Mouse (Mus musculus) T-helper 1 cell (primary cell): ENCODE data around the gene Pgm5.
"Not testable (repeated sequence)": the region's sequence is repeated elsewhere in the genome, so short reads cannot be mapped to it uniquely, and the experiment has no call there.

Experiments
- in situ Hi-C: fragments of 300-600 bp; cut with MboI, MseI; formaldehyde crosslinking; loops from one replicate; pipeline ENCODE4 v1.15.1; 2025; ENCODE audit warnings: high pct_unique_total_duplicates

The Pgm5 gene

DNA sequence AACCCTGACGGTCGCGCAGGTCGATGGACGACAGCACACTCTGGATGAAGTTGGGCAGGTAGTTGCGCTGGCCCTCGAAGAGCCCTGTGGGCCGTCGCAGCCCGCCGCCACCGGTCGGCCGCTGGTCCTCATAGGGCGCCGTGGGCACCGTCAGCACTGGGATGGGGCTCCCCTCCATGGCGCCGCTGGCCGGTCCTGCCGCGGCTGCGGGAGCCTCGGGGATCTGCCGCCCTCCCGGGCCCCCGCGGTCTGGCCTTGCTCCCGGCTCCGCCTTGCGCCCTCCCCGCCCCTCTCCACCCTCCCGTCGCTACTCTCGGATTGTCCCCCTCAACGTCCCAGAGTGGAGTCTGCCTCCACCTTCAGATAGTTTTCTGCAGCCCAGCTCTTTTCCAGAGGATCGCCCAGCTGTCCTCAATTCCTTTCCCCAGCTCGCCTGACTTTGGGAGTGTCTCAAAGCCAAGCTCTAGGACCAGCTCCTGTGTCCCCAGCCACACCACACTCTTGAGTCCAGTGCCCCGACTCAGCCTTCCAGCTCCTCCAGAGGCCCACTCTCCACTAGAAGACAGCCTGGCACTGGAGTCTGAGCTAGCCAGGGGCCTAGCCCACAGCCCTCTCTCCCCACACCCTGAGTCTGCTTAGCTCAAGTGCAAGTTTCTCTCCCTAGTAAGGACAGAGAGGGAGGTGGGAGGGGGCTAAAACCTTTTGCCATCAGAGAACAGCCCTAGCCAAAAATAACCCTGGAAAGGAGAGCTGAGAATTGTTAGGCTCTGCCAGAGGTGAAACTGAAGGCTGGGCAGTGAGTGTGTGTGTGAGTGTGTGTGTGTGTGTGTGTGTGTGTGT is at the start of gene Pgm5:
Gene Pgm5 (minus strand): TSS at position 244 of the 840 bp plus-strand sequence.
- in situ Hi-C loops: loop anchor here (10.0 kb wide), 1 partner anchor 1743 kb away; the partner anchor contains the start of gene Smarca2

DNA sequence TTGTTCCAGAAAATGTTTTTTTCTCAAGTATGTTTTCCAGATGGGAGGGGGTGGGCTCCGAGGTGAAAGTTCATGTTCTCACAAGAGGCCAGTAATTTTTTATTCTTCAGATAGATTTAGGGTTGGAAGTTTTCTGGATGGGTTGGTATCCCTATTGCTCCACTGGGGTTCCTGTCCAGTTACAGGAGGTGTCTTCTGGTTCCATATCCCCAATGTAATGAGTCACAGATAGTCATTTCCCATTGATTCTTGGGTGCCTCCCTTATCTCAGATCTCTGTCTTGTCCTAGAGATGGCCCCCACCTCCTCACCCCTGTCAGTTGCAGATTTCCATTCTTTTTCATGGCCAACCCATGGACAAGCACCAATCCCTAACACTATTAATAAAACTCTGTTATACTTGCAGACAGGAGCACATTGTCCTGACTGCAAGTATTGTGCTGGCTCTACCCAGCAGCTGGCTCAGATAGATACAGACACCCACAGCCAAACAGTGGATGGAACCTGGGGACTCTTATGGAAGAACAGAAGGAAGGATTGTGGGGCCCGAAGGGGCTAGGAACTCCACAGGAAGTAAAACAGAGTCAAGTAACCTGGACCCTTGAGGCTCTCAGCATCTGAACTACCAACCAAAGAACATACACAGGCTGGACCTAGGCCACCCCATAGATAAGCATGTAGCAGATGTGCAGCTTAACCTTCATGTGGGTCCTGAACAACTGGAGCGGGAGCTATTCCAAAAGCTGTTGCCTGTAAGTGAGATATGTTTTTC is 46.9 kb upstream of the Pgm5 start:
- in situ Hi-C loops: no loop called here

DNA sequence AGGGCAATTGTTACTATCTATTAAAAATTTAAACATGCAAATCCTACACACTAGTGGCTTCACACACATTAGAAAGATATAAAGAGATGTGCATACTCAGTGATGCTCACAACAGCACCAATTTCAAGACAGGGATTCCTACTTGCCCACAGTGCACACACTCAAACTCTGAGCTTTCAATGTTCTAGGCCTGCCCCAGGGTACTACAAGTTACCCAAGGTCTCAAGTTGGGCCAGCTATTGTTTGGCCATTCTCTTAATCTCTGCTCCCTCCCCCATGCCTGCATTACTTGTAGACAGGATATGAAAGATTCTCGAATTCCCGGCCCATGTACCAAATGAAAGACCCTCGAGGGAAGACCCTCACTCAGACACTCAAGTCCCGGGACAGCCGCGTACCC is 46.0 kb upstream of the Pgm5 start:
- in situ Hi-C loops: no loop called here

DNA sequence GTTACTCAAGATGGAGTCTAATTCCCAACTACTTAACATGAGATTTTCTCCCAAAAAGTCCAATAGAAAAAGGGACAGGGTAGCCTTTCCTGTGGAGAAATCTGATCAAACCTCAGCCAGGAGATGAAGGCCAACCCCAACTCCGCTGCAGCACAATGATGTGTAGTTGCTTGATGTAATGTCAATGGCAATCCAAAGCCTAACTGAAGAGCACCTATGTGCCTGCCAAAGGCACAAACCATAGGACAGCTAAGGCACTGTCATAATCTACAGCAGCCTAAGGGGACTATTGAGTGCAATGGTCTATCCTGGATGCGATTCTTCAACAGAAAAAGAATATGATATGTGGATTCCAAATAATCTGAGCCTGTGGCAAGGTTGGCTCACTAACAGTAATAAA is 41.2 kb upstream of the Pgm5 start:
- in situ Hi-C loops: no loop called here

DNA sequence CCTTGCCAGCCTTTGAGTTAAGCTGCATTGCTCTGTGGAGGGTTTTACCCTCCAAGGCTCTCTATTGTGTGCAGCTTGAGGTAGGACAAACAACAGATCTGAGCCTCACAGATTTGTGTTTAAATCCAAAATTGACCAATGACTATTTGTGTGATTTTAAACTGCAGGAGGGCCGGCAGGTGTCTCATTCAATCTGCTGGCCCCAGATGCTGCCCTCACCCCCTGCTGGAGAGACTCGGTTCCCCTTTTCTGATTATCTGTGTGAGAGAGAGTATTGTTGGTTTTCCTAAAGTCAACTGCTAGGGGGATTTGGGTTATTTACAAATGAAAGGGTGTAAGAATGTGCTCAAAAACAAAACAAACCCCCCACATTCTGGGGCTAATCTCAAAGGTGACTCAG is 40.6 kb upstream of the Pgm5 start:
- in situ Hi-C loops: no loop called here

DNA sequence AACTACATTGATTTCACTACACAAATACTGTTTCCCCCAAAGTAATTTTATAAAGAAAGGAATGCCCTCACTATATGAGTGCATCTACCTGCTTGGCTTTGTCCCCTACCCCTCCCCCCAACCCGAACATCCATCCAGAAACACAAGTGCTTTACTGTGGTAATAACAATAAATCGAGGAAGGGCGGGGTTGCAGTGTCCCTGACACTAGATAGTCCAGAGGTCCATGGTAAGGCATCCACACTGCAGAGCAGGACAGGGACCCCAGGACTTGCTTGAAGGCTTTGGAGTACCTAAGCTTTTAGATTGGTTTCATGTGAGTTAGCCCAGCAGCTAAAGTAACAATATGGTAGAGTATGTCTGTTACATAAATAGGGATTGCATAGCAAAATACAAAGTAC is 40.0 kb upstream of the Pgm5 start:
- in situ Hi-C loops: no loop called here

DNA sequence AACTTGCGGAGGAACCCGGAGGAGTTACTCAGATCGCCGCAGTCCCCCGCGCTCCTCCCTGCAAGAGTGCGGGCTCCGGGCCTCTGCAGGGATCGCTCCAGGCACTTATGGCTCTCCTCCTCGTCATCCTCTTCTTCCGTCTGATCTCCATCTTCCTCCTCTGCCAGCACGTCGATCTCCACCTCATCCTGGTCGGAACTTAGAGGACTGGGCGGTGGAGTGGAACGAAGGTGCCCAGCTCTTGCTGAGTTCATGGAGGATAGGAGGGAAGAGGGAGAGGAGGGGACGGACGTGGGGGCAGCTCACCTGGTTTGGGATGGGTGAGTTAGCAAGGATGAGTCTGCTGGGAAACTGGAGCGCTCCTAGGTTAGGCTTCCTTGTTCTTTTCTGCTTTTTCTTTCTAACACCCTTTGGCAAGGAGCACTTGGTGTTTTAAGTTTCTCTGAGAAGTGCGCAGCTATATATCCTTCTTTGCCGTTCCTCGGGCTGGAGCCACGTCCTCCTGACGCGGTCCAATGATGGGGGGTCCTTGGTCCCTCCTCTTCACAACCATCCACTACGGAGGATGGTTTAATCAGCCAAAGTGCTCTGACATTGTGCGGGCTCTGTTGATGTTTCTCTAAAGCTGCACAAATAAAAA is 39.0 kb upstream of the Pgm5 start, which contains the start of gene Foxd4:
Gene Foxd4 (minus strand): TSS at position 617 of the 640 bp plus-strand sequence.
- in situ Hi-C loops: no loop called here

DNA sequence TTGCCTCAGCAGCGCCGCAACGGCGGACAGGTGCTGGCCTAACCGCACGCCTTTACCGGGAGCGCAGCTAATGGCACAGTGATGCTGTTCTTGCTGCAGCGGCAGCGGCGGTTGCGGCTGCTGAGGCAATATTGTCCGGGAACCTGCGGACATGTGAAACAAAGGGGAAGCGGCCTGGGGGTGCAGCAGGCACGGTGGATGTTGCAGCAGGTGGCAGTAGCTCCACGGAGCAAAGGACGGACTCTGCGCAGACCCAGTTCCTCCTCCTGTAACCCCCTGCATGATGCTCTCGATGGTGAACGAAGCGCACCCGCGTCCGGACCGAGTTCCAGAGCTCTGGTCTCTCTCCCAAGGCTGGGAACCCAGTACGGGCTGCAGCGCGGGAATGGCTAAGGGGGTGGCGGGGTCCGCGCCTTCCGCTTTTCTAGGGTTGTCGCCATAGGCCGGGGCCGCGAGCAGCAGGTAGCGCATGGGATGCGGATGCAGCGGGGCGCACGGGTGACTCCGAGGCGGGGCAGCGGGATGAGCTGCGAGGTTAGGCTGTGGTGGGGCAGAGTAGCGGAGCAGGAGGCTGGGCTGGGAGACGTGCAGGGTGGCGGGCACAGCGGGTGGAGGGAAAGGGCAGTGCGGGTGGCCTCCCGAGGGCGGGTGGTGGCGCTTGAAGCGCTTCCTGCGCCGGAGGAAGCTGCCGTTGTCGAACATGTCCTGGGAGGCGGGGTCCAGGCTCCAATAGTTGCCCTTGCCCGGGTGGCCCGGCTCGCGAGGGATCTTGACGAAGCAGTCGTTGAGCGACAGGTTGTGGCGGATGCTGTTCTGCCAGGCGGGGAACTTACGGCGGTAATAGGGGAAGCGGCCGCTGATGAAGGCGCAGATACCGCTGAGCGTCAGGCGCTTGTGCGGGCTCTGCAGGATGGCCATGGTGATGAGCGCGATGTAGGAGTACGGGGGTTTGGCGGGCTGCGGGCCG is 38.2 kb upstream of the Pgm5 start:
- in situ Hi-C loops: no loop called here

DNA sequence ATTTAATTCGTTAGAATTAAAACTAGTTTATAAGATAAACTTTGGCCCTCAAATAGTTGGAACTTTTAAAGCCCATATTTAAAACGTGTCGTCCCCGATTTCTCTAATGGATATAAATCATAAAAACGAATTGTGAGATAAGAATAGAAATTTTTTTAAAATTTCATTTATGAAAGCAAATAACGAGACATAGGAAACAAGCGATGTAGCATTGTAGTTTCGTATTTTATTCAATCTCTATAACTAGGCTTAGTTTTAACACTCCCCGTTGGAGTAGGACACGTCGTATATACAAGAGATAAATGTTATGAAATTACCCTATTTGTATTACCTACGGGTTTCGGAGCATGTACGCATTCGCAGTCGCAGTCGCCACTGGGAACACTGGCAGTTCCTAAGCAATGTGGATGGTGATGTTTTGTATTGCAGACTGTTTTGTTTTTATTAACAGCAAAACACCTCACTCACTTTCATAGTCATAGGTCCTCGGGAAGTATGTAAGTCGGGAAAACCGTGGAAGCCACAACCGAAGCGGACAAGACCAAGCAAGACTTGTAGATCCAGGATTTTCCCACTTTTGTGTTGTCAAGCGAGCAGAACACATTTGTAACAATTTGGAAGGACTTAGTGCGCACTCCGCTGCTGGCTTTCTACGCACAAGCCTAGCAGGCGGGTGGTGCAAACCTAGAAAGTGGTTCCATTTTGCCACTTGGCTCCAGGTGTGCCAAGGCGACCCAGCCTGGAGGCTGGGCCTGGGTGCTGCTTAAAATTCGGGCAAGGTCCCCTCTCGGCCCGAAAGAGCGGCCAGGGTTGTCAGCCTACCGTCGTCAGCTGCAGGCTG is 37.3 kb upstream of the Pgm5 start:
- in situ Hi-C loops: no loop called here

DNA sequence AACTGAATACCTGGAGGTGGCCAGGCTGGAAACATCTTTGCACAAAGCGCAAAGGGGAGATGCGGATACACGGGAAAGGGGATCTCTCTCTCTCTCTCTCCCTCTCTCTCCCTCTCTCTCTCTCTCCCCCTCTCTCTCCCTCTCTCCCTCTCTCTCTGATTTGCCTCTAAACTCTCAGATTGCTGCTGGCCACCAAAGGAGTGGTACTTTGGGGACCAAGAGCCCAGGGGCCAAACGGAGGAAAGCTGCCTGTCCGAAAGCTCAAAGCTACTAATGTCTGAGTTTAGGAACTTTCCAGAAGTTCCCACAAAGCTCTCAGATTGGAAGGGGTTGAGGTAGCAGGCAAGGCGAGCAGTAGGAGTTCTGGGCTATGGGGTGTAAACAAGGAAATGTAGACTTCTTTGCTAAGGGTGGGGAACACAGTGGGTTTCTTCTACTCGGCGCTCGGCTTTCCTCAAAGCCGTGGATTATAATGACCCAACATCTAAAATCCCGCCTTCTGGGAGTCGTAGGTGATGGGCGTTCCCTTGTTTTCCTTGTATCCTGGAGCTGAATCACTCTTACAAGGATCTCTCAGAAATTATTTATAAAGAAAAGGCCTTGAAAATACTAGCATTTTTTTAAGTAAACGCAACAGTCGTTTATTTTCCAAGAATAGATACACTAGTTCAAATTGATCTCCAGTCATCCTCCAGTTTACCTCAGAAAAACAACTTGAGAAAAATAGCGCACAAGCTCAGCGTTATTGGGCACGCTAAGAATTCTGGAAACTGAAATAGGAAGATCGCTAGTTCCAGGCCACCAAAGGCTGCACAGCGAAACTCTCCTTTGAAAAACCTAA is 36.5 kb upstream of the Pgm5 start:
- in situ Hi-C loops: no loop called here

DNA sequence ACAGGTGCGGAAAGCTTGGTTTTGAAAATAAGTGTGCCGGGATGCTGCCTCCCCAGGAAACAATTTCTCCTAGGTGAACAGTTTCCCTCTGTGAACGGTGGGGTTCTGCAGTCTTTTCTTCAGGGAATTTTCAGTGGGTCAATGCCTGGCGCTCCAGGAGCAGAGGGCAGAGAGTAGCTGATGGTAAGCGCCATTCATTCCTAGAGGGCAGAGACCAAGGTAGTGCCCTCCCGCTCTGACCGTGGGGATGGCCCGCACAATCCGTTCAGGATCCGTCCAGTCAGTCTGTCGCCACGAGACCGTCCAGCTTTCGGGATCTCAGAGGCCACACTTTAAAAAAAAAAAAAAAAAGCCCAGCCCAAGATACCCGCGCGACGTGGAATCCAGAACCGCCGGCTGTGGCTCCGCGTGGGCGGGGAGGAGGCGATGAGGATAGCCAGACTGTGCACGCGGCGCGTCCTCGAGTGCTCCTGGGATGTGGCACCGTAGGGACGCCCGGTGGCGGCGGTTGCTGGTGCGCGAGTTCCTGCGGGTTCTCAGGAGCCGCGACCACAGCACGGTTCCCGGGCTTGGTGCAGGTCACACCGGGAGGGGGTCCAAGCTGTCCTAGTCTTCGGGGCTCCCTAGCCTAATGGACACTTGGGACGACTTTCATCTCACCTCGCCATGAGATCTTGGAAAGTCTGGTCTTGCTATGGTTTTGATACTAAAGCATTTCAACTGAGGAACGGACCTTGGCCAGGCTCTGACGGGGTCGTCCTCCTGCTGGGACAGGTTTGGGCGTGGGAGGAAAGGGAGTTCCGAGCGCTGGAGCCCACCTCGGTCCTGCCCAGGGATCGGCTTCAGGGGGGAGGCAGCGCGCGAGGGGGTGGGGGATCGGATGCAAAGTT is 35.6 kb upstream of the Pgm5 start:
- in situ Hi-C loops: no loop called here

DNA sequence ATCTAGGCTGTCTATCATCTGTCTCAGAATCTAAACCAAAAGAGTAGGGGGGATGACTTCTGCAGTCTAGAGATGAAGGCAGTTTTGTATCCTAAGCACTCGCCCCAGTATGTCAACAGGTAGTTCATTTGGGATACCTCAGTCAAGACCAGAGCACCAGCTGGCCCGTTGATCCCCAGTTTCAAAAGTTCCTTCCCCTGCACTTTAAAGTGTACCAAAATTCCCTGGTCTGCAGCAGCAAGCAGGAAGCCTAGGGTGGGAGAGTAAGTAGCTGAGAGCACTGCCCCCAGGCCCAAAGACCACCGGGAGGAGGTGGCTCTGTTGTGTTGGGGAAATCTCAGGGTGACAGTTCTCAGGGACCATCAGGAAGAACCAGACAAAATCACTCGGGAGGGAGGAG is 34.9 kb upstream of the Pgm5 start:
- in situ Hi-C loops: no loop called here

DNA sequence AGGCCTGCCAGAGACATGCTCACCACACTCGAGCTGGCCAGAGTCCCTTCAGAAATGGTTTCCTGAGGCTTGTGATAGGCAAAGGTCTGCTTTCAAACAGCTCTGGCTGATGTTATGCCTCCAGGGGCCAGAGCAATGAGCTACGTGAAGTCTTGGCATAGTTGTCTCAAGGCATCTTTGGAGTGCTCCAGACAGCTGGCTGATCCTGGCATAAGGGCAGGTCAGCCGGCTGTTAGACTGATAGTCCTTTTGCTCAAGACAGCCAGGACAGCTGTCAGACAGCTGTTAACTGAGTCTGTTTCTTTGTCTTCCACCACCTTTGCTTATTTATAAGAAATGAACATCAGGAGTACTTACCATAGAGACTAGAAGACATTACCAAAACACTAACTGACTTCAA is 25.2 kb upstream of the Pgm5 start:
- in situ Hi-C loops: no loop called here

DNA sequence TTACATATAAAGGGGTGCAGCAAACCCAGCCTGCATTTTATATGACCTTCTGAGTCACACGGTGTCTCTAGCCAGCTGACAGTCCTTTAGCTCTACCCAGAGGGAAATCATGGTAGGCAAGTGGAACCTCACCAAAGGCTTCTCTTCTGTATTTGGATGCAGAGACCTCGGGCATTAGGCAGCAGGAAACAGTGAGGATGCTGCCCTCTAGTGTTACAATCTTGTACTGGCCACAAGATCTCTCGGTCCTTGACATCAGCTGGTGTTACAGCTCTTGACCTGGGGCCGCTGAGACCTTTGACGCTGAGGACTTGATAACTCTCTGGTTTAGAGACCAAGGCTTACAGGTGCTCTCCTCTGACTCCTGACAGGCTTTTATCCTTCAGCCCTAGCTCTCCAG is 23.8 kb upstream of the Pgm5 start:
- in situ Hi-C loops: no loop called here

DNA sequence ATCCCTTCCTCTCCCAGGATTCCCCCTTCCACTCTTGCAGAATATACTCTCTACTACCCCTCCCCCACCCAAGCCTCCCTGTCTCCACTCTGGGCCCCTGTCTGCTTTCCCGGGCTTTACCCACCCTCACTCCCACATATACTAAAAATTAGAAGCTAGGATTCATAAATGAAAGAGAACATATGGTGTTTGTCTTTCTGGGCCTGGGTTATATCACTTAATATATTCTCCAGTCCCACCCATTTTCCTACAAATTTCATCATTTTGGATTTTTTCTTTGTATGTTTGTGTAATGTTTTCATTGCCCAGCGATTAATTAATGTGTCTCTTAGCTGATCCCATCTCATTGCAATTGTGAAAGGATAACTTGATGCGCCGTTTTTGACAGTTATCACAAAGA is 19.6 kb upstream of the Pgm5 start:
- in situ Hi-C loops: no loop called here

DNA sequence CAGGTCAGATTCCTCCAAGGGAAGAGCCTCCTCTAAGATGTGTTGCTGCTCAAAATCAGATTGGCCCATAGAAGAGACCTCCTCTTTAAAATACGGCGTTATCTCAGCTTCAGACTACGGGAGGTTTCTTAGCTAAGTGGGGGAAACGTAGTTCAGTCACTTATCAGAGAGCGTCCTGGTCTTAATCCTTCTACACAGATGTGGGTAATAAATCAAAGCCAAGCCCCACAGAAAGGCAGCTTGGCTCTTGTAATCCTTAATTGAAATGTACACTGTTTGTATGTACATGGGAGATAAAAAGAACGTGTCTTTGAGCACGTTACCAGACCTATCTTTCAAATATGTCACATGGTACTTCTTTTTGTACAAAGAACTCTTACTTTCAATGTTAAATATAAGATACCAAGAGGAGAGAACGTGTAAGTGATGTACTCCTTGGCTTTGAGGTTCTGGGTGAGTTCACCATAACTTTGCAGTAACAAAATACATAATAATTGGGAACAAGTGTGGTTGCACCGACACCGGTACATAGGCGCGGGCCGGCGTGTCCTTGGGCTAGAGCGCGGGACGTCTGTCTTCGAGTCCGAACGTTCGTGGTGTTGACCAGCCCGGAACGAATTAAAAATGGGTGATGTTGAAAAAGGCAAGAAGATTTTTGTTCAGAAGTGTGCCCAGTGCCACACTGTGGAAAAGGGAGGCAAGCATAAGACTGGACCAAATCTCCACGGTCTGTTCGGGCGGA is 13.6 kb upstream of the Pgm5 start, which contains the start of gene Gm10053:
Gene Gm10053 (plus strand): TSS at position 558 of the 742 bp plus-strand sequence.
- in situ Hi-C loops: not testable (repeated sequence)

DNA sequence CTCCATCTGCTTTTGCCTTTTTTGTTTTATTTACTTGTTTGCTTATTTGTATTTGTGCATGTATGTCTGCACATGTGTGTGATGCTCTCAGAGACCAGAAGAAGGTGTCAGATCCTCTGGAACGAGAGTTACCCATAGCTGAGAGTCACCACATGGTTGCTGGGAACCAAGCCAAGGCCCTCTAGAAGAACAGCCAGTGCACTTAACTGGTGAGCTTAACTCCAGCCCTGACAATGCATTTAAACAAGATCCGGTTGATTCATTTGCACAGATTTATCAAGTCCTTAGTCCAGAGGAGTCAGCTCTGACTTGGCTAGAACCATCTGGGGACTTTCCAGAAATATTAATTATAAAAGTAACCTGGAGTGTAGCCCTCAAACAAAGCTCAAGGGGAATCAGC is 12.2 kb upstream of the Pgm5 start:
- in situ Hi-C loops: loop anchor here (5.0 kb wide), 3 partner anchors 172 to 572 kb away; no protein-coding TSS in a partner anchor
